Mouse (Mus musculus): Measurements from ENCODE around the gene Ccdc102a.

DNA sequence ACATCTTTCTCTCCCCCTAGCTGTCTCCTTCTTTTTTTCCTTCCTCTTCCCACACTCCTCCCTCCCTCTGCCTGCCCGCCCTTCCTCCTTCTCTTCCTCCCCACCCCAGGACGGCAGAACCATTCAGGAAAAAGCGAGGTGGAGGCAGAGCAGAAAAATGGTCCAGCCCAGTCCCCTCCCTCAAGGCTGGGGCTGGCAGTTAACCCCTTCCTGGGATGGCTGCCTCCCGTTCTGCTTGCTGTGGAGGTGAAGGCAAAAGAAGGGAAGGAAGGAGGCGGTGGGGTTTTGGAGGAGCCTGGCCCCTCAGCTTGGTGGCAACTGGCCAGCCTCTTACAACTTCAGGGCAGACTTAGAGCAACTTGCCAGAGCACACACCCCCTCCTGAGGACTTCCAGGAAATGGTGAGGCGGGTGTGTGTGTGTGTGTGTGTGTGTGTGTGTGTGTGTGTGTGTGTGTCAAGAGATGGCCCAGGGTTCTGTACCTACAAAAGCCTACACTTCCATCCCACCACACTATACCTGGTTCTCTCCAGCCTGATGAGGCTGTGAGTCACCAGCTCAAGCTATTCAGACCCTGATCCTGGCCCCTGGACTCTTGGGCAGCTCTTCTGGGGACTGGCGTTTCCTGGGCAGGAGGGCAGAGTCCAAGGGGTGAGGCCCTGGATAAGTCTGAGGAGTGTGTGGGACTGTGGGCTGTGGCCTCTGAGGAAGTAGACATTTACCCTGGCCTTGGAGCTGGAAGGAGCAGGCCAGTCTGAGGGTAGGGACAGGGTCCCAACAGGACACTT is 46.6 kb downstream of the Ccdc102a start:
- TF ChIP-seq EP300 (IDR thresholded peaks at IDR 0.05) (0 out of 2 replicates have a peak, but pooled peaks have one; percentile 42), CTCF (IDR thresholded peaks at IDR 0.05) (no peak)
